Mouse (Mus musculus) left cerebral cortex, adult 18-20 months (tissue): ENCODE data around the gene Rplp1. TPM values are rescaled to one million over a fixed set of nuclear protein-coding genes. Genes with fewer than 3 reads are reported as not detected.

Experiments
- DNase-seq, 2 experiments: peaks; one replicate each; pipeline ENCODE4 v3.0.0; 2021 to 2022; ENCODE audit warnings: low spot score in 2 of 2, mixed read lengths in 1 of 2
- total RNA-seq, 2 experiments: library from RNA; stranded (reverse); gene quantifications; 2 replicates each; pipeline ENCODE4 v1.2.3; 2021

Gene Rplp1
- total RNA-seq, 2 experiments from 2014 or later, result 1,463 to 1,514 TPM

GRCm38 (mm10) chr9:61878889-61879288, 35.5 kb downstream of the Rplp1 start:
- DNase-seq, result peak; percentile 71 to 73

GRCm38 (mm10) chr9:61877373-61878112, 36.8 kb downstream of the Rplp1 start:
- no peak for DNase-seq

- no peak for DNase-seq
These were observed 41.0 kb downstream of the Rplp1 start for GRCm38 (mm10) chr9:61873325-61873724.

GRCm38 (mm10) chr9:61872246-61872941, 41.9 kb downstream of the Rplp1 start:
- DNase-seq, result no peak

- DNase-seq, result no peak
These were observed 42.5 kb downstream of the Rplp1 start for GRCm38 (mm10) chr9:61871839-61872238.

GRCm38 (mm10) chr9:61867659-61868058, 46.7 kb downstream of the Rplp1 start:
- peak; percentile 12 to 21 for DNase-seq

Other genes starting within 250 kb of the Rplp1 start
- gene Kif23, start 32.2 kb upstream of the Rplp1 start, total RNA-seq, result 1 to 10 TPM; 1.9 to 2.1 TPM
- 1 to 10 TPM; 3.5 to 3.8 TPM for gene Paqr5, start 112.3 kb upstream of the Rplp1 start, total RNA-seq
- 10 to 100 TPM; 37.1 to 37.8 TPM for gene Glce, start 208.1 kb upstream of the Rplp1 start, total RNA-seq